Mouse (Mus musculus) left cerebral cortex, postnatal 36 days (tissue): Measurements from ENCODE around the gene Osbpl7. TPM values are rescaled to one million over a fixed set of nuclear protein-coding genes. Genes with fewer than 3 reads are reported as not detected.
A peak's percentile ranks its signal among the peaks of the same experiment; 100 is the strongest.

Source experiments
- DNase-seq, 2 experiments: peaks; one replicate each; pipeline ENCODE4 v3.0.0; 2021 to 2022; ENCODE audit warnings: low spot score in 2 of 2, mixed read lengths in 1 of 2
- intact Hi-C: fragments of 180-260 bp; cut with DNase I; formaldehyde crosslinking; loops from one replicate; pipeline ENCODE4 v1.15.1; 2025
- total RNA-seq, 2 experiments: library from RNA; stranded (reverse); gene quantifications; 2 replicates each; pipeline ENCODE4 v1.2.3; 2021

Gene Osbpl7
- total RNA-seq, 2 experiments from 2014 or later: 11.9 to 13.3 TPM

- DNase-seq: peak; percentile 53 to 78
- intact Hi-C loops: no loop called here
Measured at GRCm38 (mm10) chr11:97036141-97036540, 14.3 kb upstream of the Osbpl7 start.

GRCm38 (mm10) chr11:97038881-97039280 is 11.5 kb upstream of the Osbpl7 start:
- intact Hi-C loops: no loop called here
- no peak for DNase-seq

- no peak for DNase-seq
- intact Hi-C loops: no loop called here
Measured at GRCm38 (mm10) chr11:97040301-97041021, 10.0 kb upstream of the Osbpl7 start.

GRCm38 (mm10) chr11:97041022-97041899 is 9.2 kb upstream of the Osbpl7 start, which contains the start of the genes Lrrc46 and Mrpl10:
Gene Lrrc46, minus strand, starts transcription at chr11:97041407.
Gene Mrpl10, plus strand, starts transcription at chr11:97041560.
- DNase-seq: peak; percentile 83 to 85
- intact Hi-C loops: no loop called here

GRCm38 (mm10) chr11:97044902-97045301 is 5.5 kb upstream of the Osbpl7 start:
- DNase-seq: no peak

GRCm38 (mm10) chr11:97045861-97046260 is 4.6 kb upstream of the Osbpl7 start:
- intact Hi-C loops: no loop called here
- no peak for DNase-seq

More at GRCm38 (mm10) chr11:97044902-97045301, 5.5 kb upstream of the Osbpl7 start:
- intact Hi-C loops: no loop called here

- intact Hi-C loops: no loop called here
- DNase-seq: no peak
Measured at GRCm38 (mm10) chr11:97048090-97048650, 2.3 kb upstream of the Osbpl7 start.

GRCm38 (mm10) chr11:97049492-97050085 is 839 bp upstream of the Osbpl7 start:
- intact Hi-C loops: no loop called here
- DNase-seq: no peak

GRCm38 (mm10) chr11:97050944-97051586 is 637 bp downstream of the Osbpl7 start:
- intact Hi-C loops: no loop called here
- DNase-seq: no peak

GRCm38 (mm10) chr11:97052219-97052646 is 1.8 kb downstream of the Osbpl7 start:
- DNase-seq: no peak
- intact Hi-C loops: no loop called here

GRCm38 (mm10) chr11:97063274-97063920 is 13.0 kb downstream of the Osbpl7 start:
- DNase-seq: no peak
- intact Hi-C loops: loop anchor here (10.0 kb wide), 1 partner anchor 271 kb away; no protein-coding TSS in a partner anchor

GRCm38 (mm10) chr11:97063921-97064295 is 13.5 kb downstream of the Osbpl7 start:
- intact Hi-C loops: loop anchor here (10.0 kb wide), 1 partner anchor 271 kb away; no protein-coding TSS in a partner anchor
- DNase-seq: no peak

- DNase-seq: no peak
- intact Hi-C loops: loop anchor here (10.0 kb wide), 1 partner anchor 269 kb away; no protein-coding TSS in a partner anchor
Measured at GRCm38 (mm10) chr11:97065538-97066295, 15.3 kb downstream of the Osbpl7 start.

- DNase-seq: no peak
- intact Hi-C loops: loop anchor here (10.0 kb wide), 1 partner anchor 268 kb away; no protein-coding TSS in a partner anchor
Measured at GRCm38 (mm10) chr11:97066656-97067360, 16.4 kb downstream of the Osbpl7 start.

GRCm38 (mm10) chr11:97069333-97069732 is 18.9 kb downstream of the Osbpl7 start:
- DNase-seq: no peak
- intact Hi-C loops: loop anchor here (10.0 kb wide), 1 partner anchor 265 kb away; no protein-coding TSS in a partner anchor

GRCm38 (mm10) chr11:97069770-97070169 is 19.3 kb downstream of the Osbpl7 start:
- DNase-seq: no peak
- intact Hi-C loops: loop anchor here (5.0 to 10.0 kb wide), 3 partner anchors 78 to 265 kb away; no protein-coding TSS in a partner anchor

- intact Hi-C loops: loop anchor here (5.0 kb wide), 2 partner anchors 76 to 106 kb away; no protein-coding TSS in a partner anchor
- DNase-seq: no peak
Measured at GRCm38 (mm10) chr11:97071129-97071528, 20.7 kb downstream of the Osbpl7 start.
